Mouse (Mus musculus): ENCODE measurements around the gene Chst5.

DNA sequence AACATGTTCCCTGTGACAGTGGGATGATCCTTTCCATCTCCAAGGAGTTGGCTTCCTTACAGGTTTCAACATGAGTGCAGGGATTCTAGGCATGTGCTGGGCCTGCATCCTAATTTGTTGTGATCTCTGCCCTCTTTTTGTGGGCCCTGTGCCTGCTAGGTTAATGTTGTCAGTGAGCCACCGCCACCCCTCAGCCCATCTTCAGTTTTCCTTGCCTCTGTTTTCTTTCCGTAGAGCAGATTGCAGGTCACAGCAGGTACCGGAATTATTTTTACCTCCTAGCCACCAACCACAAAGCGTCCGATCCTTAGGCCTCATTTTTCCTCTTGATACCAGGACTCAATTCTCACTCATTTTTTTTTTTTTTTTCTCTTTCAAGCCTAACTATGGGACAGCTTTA lies 41.7 kb upstream of the Chst5 start:
- no peak for TF ChIP-seq CTCF (IDR thresholded peaks at IDR 0.05; ENCODE audit: low read depth)
- TF ChIP-seq EP300 (IDR thresholded peaks at IDR 0.05; ENCODE audit: low read depth), result no peak

Measured in liver, postnatal 0 days (tissue).